Mouse (Mus musculus) urinary bladder, postnatal 14 days (tissue): ENCODE data around the gene Fxyd1.

Experiments used
- DNase-seq: peaks from one replicate; pipeline ENCODE4 v3.0.0; 2021; ENCODE audit warnings: low spot score

Gene Fxyd1

DNA sequence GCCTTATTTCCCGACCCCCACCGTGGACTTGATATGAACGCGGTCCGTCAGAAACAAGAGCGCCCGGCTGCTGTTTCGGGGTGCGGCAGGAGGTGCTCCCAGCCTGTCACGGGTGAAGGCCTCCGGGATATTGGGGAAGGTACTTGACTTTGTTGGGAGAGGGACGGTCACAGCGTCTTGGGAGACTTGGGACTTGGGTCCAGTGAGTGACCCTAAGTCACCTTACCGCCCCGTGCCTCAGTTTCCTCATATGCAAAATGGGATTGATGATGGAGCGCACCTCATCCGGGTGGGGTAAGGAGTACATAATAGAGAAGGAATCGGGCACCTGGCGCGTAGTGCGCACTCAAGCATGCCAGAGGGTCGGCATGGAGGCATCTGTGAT is 4.8 kb downstream of the Fxyd1 start:
- no peak for DNase-seq

DNA sequence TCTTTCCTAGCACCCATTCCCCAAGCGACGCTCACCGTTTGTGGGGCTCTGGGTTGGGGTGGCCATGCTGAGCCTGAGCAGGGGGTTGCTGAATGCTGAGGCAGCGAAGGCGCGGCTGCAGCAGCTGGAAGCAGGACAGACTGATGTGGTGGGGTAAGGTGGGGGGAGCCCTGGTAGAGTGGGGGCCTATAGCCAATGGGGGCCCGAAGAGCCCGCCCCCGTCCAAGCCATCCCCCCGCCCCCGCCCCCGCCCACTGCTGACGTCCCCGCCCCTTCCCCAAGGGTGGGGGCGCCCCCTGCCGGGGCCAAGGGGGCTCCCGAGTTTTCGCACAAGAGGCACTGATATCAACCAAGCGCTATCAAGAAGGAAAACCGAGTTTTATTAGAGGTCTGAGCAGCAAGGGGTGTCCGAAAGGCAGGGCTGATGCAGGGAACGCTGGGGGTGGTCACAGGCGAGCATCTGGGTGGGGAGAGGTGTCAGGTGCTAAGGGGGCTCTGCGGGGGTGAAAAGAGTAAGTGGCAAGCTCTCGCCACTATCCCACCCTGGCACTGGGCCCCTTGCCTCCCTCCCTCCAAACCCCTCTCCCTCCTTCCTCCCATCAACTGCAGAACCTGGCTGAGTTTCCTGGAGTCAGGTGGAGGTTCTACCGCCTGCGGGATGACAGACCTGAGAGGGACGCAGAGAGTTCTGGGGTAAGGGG is 5.5 kb downstream of the Fxyd1 start, which contains the start of gene Fxyd7:
Fxyd7 (minus strand) TSS at position 147 of the 701 bp plus-strand sequence.
- no peak for DNase-seq

DNA sequence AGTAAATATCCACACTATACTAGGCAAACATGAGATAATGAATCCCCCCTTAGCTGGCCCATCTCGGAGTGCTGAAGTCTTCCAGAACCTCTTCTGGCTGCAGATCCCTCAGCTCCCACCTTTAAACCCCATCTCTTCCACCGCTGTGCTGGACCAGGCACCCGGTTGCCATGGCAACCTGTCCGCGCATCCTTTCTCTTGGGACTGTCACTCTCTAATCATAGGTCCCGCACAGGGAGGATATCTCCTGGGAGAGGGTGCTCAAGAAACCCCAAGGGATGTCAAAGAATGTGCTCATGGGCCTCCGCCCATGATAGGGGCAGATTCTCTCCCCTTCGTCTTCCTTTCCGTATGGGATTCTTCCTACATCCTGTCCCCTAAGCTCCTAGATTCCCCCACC is 6.1 kb downstream of the Fxyd1 start:
- no peak for DNase-seq

DNA sequence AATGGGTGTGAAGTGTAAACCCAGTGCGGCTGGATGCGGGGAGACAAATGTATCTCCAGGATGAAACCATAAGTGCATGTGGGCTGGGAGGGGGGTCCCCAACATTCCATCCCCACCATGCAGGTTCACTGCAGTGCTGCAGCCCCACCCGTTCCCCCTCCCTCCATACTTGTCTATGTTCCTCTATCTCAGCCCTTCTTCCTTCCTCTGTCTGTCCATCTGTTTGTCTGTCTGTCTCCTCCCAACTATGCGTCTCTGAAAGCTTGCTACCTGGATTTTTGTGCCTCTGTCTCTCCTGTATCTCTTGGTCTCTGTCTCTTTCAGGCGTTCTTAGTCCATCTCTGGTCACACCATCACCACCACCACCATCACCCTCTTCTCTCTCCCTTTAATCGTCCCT is 6.5 kb downstream of the Fxyd1 start:
- no peak for DNase-seq

DNA sequence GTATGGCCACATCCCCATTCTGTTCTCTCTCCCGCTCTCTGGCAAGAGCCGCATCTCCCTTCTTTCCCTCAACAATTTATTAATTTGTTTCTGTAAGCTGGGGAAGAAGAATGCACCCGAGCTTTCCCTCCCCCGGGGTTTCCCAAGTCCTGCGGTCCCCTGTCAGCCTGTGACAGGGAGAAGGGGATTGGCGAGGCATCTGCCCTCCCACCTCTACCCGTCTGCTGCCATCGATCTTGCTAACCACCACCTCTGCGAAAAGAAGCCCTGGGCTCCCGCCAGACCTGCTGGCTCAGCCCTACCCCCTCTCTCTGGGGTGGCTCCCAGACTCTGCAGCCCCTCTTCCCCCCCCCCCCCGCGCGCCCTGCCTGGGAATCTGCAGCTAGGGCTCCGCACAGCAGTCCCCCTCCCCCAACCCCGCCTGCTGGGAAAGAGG is 7.1 kb downstream of the Fxyd1 start:
- no peak for DNase-seq

DNA sequence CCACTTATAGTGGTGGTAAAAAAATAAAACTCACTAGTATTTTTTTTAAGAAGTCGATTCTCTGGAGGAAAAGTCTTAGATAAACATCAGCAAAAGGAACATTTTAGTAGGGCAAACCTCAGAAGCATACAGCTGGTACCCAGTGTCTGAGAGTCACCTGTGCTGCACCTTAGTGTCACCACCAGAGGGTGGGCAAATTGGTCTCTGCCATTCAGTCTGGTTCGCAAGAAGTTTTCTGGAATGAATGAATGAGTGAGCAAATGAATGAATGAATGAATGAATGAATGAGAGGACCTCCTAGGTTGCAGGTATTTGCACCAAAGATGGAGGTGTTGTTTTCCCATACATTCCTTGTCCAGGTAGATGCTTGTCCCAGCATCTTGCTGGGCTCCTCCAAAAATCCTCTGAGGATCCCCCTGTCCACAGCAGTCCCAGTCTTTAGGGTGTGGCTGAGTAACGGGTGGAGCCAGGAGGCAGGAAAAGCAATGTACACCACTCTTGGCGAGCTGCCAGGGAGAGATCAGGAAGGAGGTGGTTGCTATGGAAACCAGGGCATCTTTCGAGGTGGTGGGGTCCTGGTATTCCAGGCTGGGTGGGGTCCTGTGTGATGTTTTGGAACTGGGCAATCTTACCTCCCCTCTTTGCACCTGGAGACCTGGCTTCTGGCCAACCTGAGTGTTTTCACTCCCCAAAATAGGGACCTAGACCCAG is 7.7 kb downstream of the Fxyd1 start:
- DNase-seq: no peak

DNA sequence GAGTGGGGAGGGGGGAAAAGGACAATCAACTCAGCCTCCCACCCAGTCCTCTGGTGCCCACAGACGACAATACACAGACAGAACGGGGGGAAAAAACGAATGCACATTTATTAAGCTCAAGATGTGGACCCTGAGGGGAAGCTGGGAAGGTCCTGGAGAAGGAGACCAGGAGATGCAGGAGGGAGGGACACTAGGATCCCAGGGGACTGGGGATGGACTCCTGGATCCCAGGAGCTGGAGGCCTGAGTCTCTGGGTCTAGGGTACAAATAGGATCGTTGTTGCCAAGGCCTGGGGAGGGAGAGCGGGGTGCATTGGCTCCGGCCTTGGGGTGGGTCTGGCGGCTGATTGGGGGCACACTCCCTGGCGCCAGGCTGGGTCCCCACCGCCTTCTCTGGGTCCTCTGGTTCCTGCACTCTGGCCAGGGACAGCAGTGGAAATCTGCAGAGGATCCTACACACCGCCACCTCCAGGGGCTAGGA is 14.5 kb downstream of the Fxyd1 start, which contains the start of gene Fxyd5:
Fxyd5 (minus strand) TSS at position 51 of the 480 bp plus-strand sequence.
- no peak for DNase-seq

DNA sequence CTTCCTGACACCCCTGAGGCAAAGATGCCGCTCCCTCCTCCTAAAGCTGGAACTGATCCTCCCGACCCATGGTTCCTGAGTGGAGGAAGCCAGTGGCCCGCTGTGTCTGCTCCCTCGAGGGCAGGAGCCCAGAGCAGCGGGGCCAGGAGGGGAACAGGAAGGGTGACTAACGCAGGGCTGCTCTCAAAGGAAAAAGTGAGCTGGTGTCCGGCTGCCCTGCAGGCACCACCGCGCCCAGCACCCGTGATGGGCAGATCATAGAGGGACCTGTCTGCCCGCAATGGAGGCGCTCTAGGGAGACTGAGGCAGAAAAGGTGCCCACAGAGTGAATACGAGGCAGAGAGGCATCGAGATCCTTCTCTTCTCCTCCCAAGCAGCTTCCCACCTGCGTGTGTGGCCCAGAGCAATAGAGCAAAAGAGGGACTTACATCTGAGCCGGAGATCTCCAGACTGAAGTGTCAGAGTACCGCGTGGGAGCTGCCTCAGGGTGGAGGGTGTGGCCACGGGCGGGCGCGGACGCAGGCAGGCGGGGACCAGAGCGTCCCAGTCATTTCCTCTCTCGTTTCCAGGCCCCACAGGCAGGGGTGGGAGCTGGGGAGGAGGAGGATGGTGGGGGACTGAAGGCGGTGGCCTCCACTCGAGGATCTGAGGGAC is 15.2 kb downstream of the Fxyd1 start:
- peak; percentile 64 for DNase-seq

DNA sequence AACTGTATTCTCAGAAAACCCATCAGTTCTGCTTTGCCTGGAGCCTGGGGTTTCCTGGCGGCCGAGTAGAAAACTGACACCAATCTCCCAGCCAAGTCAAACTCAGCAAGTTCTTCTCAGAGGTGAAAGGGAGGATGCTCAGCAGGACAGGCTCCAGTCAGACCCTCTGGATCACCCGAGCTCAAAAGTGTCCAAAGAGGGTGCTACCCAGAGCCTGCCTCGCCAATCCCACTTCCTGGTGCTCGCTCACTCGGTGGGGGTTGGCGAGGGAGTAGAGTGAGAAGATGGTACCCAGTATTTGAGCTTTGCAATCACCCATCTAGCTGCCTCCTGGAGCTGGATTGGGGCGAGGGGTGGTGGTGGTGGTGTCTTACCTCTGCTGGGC is 16.0 kb downstream of the Fxyd1 start:
- DNase-seq: no peak

DNA sequence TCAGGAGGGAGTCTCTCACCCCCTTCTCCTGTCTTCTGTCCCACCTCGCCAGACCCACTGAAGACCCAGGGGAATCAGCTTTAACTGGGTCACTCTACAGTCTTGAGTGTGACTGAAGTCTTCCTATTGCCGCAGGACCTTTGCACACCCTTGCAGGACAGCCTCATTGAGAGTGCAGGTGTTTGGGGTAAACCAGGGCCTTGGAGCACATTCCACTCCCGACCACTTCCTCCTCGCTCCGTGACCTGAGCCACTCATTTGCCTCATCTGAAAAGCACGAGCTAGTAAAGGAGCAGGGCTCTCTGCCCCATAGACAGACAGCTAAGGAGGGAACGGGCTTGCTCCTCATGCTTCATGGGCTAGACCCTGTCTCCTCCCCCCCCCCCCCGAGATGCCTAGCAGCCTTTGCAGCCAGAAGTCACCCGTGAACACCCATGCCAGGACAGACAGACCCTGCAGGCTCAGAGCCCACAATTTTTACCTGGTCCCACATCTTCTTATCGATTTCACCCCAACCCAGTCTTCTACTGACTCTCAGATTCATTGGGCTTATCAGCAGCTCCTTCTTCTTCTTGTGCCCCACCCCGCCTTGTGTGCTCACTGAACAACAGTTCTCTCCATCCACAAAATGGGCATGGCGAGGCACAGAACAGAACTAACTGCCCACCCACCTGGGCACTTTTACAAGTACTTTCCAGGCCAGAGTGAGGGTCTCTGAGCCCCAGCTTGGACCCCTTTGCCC is 16.5 kb downstream of the Fxyd1 start:
- no peak for DNase-seq

DNA sequence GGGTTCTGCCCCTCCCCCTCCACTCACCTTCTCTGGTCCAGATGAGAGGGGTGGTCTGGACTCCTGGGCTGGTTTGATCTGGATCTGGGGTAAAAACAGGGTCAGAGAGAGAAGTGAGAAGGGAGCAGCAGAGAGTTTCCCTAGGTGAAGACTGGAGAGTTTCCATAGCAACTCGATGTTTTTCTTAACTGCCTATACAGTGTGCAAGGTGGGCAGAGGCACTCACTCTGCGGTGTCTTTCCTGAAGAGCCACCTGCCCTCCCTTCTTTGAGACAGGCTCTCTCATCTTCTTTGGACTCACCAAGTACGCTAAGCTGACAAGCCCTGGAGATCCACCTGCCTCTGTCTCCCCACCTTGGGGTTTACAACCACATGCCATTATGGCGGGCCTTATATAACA is 18.0 kb downstream of the Fxyd1 start:
- no peak for DNase-seq

DNA sequence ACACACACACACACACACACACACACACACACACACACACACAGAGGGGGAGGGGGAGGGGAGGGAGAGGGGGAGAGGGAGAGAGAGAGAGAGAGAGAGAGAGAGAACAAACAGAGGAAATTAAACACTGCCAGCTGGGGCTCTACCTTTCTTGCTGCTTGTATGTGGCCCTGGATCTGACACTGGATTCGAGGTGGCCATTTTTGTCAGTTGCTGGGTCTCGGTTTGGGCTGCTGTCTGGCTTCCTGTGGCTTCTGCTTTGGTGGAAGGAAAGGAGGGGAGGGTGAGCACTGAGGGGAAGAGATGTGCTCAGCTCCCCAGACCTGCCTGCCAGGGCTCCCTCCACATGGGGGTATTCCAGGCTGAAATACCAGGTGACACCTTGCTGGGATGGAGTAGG is 19.3 kb downstream of the Fxyd1 start:
- DNase-seq: no peak

DNA sequence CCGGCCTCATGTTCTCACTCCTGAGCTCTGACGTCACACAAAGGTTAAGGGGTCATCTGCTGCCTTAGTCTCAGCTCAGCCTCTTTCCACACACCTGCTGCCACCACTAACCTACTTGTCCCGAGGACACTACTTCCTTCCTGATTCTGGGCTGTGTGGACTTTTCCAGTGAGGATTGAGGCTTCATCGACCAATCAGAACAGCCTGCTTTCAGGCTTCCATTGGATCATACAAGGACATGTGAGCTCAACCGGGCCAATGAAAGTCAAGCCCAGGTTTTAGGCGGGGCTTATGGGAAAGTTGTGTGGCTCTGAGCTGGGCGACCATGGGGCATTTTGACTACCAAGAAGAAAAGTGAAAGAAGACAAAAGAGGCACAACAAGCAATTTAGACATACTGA is 20.1 kb downstream of the Fxyd1 start:
- no peak for DNase-seq

DNA sequence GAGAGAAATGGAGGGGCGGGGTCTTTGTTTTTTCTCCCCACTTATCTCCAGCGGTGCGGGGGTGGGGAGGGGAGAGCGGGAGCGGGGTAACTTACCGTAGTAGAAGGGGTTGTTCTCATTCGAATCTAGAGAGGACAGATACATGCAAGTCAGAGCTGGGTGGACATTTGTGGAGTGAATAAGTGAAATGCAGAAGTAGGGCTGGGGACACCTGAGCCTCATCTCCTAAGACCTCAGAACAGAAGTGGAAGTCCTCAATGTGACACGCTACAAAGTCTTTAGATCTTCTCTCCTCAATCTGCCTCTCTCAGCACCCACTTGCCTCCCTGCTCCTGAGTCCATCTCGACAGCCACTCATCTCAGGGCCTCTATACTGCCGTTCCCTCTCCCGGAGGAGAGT is 21.7 kb downstream of the Fxyd1 start:
- DNase-seq: no peak

DNA sequence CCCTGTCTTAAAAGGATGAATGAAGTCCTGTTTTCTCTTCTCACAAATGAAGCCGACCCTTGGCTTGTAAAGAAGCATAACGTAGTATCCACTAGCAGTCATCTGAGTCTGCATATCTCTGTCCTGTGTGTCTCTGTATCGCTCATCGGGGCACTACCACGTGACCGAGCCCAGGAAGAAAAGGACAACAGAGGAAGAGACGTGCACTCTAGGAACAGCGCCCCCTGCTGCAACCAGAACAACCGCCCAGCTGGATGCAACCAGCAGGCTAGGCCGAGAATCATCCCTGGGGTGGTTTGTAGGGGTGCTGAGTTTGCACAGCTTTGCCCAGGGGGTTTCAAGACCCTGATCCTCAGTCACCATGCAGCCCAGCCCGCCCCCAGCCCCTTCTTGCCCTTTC is 22.2 kb downstream of the Fxyd1 start:
- DNase-seq: no peak

DNA sequence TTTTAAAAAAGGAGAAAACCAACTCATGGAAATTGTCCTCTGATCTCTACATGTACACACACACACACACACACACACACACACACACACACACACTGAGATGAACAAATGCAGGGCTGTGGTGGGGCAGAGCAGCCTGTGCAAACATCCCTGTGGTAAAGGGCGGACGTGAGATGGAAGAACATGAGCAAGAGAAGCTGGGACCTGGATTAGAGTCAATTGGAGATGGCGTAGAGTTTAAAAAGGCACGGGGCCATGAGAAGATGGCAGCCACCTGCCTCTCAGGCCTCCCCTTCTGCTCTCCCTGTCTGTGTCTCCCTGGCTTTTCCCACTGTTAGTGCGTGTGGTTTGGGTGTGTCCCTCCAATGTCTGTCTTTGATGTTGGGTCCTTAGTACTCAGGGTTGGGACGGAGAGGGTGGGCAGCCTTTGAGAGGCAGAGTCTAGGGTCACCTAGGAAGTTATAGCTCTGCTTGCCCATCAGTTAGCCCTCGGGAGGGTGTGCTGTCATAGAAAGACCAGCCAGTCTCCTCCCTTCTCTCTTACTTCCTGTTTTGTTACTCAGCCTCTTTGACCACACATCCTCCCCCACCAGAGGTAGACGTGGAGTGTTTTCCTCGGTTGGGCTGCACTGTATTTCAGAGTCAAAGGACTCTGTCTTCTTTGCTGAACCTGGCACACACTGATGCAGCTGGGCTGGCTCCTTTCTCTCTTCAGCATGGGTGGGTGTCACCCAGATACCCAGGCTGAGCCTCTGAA is 23.4 kb downstream of the Fxyd1 start:
- no peak for DNase-seq

DNA sequence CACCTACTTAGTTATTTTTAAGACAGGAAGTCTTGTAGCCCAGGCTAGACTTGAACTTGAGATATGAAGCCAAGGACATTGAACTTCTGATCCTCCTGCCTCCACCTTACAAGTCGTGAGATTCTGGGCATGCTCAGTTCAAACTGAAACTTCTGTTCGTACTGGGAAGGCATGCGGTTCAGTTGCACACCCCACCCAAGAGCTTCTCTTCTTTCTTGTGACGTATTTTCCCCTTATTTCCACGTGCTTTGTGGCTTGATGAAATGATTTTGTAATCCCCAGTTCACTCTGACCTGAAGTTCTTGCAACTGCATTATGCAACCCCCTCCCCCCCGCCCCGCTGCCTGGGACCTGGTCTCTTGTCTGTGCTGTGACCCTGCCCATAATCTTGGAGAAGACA is 25.3 kb downstream of the Fxyd1 start:
- no peak for DNase-seq

DNA sequence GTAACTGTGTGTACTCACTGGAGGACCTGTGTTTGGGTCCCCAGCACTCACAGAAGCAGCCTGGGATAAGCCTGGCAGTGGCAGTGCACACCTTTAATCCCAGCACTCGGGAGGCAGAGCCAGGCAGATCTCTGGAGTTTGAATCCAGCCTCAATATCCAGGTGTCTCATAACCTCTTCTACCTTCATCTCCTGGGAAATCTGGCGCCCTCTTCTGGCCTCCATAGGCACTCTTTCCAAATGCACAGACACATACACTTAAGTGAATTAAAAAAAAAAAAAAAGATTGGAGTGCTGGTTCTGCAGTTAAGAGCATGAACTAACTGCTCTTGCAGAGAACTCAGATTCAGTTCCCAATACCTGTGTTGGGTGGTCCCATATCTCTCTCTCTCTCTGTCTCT is 26.3 kb downstream of the Fxyd1 start:
- no peak for DNase-seq

DNA sequence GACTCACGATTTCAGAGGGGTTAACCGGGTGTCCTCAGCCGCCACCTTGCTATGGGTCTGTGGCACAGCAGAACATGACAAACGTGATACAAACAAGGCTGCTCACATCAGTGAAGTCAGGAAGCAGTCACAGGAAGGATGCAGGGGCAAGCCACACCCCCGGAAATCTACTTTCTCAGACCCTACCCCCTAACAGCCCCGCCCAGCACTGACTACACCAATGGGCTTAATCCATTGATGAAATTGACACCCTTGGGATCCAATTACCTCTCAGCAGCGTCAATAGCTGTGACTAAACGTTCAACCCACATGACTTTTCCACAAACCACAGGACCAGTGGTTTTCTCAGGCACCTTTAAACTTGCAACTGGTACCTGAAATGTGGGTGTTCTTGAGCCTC is 28.4 kb downstream of the Fxyd1 start:
- no peak for DNase-seq

DNA sequence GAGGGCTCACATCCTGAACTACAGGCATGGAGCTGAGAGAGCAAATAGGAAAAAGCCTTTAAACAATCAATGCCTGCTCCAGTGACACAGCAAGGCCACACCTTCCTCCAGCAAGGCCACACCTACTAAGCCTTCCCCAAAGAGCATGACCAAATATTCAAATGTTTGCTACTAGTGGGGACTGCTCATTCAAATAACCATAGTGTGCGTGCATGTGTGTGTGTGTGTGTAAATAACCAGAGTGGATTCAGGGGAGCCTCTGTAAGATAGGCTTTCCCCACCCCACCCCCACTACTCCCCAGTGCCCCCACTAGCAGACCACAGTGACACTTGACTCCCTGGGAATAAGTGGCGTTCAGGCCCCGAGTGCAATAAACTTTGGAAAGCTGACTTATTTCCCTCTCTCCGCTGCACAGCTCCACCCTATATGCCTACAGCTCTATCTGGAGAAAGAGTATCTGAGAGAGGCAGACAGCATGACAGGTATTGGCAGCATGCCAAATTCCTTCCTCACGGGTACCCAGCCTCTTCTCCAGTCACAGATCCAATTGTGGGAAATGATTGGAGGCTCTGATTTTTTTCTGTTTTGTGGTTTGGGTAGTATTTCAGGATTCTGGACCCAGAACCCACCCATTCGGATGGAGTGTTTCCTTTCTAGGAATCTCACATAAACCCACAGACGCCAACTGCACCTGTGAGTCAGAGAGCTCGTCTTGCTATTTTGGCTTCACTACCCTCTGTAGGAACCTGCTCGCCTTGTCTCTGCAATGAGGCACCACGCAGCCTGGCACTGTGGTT is 39.7 kb downstream of the Fxyd1 start:
- DNase-seq: peak; percentile 53

DNA sequence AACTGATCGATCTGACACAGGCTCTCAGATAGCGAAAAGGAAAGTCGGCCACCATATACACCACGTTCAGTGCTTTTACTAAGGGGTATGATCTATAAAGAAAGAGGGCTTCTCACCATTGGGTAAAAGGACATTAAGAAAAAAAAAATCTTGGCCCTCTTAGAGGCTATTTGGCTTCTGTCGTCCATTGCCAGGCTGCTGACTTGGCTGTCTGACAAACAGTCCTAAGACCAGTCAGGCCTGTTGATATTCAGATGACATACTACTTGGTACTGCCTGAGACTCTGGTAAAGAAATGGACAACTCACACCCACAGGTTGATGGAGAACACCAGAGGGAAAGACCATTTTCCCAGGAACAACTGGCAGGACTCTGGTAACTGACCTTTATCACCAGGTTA is 44.0 kb downstream of the Fxyd1 start:
- no peak for DNase-seq
